Mouse (Mus musculus): ENCODE measurements around the gene Psmd8.
"Not testable (repeated sequence)": the region's sequence is repeated elsewhere in the genome, so short reads cannot be mapped to it uniquely, and the experiment has no call there.

Gene Psmd8

DNA sequence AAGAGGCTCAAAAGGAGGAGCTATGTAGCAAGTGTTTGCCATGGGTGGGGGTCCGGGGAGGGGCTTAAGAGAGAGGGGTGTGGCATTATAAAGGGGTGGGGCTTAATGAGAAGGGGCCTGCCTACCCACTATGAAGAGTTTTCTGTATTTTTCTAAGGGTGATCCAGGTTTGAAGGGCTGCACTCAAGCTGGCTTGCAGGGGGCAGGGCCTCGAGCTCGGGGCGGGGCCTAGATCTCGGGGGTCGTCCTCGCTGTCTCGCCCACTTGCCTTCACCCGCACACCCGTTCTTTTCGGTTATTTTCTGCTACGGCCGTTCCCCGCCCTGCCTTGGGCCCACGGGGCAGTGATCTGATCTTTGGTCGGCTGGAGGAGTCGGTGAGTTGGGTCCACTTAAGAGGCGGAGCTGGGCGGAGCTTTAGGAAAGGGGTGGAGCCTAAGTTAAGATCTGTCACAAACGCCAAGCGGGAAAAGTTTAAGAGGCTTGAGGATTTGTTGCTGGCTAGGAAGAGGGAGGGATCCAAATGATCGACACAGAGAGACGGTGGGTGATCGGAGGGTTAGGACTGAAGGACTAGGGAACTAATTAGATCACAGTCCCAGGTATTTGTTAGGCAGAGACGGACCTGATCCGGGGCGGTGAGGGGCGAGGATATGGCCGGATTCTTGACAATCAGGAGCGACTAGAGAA lies 10.3 kb downstream of the Psmd8 start, which contains the start of the genes Ggn and Spred3:
Gene Ggn, plus strand, starts transcription at position 145 of the 689 bp plus-strand sequence.
Gene Spred3, minus strand, starts transcription at position 346 of the 689 bp plus-strand sequence.
- DNase-seq (ENCODE audit: low spot score), result peak; percentile 79

DNA sequence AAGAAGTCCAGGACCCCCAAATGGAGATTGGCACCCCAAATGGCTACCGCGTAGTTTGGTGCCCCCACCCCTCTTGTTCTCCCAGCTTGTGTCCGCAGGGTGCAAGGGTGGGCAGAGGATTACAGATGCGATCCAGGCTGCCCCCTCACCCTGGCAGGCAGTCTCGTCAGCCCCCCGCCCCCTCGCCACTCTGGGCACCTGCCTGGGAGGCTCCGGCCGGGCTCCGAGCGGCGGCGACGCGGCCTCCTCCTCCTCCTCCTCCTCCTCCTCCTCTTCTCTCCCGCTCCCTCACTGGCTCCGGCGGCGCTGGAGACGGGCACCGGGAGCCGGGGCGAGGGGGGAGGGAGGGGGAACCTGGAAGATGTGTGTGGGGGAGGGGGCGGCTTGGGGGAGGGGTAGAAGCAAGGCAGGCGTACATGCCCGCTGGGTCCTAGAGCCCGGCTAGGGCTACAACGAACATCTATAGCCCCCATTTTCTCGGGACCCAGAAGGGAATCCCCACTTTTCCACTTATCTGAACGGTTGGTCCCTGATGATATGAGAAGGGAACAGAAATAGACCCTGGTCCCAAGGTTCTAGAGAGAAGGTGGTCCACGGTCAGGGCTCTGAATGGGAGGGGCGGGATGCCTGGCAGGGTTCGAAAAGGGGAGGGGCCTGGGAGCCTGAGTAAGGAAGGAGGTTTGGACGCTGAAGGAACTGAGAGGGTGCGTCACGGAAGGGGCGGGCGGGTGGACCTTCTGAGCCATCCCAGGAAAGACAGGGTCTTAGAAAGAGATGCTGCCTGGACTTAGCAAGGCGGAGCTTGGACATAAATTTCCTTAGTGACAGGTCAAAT lies 11.1 kb downstream of the Psmd8 start:
- DNase-seq (ENCODE audit: low spot score), result peak; percentile 90

DNA sequence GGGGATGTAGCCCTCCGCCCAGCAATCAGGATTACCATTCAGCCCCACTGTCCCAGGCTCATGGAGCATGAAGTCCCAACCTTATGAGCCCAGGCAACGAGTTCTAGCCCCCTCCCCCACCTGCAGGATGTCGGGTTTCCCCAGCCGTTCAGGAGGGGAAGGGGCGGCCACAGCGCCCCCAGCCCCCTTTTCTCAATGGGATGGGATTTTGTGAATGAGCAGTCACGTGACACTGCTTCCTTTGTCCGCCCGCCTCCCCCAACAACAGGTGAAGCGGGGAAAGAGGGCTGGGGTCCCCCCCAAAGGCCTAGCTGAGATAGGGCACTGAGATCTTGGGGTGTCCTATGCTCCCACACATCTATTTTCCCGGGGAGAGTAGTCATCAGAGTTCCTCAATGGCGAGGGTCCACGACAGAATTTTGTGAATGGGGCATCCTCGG lies 11.7 kb downstream of the Psmd8 start:
- peak; percentile 50 for DNase-seq (ENCODE audit: low spot score)

DNA sequence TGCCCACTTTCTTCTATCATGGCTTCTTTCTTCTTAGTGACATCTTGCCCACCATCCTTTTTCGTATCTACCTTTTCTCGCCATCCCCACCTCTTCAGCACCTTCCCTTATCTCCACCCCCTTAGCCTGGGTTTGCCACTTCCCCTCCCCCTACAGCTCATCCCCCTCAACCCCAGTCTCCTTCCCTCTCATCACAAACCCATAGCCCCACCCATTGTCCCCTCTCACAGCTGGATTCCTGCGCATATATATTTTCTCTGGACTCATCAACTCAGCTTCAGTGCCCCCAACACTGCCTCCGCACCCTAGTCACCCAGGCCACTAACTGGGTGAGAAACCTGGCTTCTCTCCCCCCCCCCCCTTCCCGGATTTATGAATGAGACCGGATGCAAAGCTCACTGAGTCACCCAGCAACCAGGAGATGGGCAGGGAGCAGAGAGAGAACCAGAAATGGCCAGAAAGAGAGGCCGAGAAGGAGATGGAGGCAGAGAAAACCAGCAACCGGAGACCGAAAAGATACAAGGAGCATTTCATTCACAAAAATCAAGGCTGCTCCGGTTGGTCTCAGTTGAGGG lies 12.3 kb downstream of the Psmd8 start:
- DNase-seq (ENCODE audit: low spot score), result no peak

DNA sequence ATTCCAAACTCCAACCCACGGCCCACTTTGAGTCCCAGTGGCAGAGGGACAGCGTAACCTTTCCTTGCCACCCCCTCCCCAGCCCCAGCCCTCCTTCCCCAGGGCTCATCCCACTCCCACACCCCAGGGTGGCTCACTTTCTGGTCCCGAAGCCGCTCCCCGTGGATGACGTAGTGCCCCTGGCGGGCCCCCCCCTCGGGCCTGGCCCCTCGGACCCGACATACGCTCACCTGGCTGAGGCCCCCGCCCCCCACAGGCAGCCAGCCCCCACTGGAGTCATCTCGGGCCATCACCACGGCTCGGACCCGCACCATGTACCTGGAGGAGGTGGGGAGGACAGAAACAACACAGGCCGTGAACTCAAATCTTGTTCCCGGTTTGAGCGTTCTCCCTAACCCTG lies 12.8 kb downstream of the Psmd8 start:
- no peak for DNase-seq (ENCODE audit: low spot score)

DNA sequence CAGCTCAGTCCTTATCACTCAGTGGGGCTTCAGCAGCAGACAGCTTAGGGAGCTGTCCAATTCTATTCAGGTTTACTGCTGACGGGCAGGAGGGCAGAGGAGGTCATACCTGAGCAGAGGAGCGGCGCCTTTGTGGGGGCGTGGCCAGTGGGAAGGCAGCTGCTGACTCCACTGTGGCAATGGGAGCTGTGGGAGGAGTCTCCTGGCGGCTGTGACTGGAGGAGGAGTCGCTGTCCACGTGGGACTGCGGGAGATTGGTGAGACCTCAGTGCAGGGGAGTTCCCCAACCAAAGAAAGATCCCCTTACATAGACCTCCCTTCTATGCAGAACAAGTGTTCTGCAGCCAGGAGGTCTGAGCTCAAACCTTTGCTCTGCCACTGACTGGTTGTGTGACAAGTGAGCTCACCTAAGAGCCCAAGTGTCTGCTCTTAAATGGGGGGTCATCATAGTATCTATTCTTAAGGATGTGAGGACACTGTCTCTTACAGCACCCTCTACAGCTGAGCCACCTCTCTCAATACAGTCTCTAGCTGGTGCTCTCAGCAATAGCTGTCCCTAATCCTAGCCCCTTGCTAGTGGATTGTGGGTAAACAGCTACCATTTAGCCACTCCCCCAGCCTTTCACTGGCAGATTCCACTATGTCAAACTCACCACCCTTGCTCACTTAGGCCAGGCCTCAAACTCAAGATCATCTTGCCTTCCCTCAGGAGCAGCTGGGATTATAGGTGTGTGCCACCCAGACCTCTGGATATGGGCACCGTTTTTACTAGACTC lies 17.6 kb downstream of the Psmd8 start:
- DNase-seq (ENCODE audit: low spot score), result peak; percentile 74

DNA sequence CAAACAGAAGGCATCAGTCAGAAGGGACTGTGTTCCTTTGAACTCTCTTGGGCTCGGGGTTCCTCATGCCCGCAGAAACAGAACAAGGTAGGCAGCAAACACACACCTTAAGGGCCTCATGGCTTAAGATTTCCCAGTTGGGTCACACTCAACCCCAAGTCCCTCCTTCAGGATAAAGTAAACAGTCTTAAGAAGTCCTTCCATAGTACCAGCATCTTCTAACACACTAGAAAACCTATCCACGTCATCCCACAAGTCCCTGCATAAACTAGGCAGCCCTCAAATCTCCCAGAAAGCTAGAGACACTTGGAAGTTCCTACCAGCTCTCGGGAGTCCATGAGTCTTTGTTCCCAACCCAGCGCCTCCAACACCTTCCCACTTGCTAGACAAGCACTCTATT lies 18.2 kb downstream of the Psmd8 start:
- no peak for DNase-seq (ENCODE audit: low spot score)

DNA sequence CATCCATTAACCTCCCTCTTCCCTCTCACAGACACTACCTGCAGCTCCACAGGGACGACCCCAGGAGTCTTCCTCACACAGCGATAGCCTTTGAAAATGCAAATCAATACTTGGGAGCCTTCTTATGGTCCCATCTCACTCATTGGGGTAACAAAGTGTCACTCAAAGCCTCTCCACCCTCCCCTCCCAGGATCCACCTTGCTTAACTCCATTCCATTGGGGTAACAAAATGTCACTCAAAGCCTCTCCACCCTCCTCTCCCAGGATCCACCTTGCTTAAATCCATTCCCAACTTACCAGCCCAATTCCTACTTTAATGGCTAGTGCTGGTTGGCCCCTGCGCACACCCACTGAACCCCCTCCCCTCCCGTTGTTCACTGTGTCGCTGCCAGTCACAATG lies 22.2 kb downstream of the Psmd8 start:
- peak; percentile 29 for DNase-seq (ENCODE audit: low spot score)

DNA sequence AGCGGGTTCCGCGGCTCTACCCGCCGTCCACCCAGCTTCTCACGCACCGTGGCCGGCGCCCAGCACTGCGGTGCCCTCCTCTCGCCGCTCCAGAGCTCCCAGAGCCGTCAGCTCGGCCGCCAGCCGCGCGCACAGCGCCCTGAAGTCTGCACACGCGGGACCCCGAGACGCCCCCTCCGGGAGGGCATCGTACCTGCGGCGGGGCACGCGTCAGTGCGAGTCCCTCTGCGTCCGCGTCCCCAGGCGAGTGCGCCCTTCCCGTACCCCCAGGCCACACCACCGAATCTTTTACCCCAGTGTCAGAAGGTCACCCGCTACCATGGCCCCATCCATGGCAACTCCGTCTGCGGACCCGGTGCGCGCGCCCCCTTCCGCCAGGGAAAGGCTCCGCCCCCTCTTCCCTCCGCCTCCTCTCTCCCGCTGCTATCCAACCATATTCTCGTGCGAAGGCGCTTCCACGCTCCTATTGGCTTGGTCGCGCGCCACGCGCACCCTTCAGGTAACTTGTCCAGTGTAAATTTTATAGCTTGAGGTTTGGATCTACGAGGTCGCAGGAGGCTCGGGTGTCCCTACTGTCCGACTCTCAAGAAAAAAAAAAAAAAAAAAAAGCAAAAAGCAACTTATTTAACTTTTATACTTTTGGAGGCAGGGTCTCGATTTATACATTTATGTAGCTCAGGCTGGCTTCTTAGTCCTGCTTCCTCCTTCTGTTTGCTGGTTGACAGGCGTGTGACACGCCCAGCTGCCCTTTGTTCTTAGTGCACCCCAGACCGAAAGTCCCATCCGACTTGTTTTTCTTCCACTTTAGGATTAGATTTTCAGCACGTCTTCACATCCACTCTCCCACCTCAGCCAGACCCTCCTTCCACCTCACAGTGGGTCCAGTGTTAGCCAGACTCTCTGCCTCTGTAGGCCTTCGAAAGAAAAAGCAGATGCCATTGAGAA lies 24.4 kb downstream of the Psmd8 start, which contains the start of gene Fam98c:
Gene Fam98c, minus strand, starts transcription at position 397 of the 945 bp plus-strand sequence.
- peak; percentile 93 for DNase-seq (ENCODE audit: low spot score)

DNA sequence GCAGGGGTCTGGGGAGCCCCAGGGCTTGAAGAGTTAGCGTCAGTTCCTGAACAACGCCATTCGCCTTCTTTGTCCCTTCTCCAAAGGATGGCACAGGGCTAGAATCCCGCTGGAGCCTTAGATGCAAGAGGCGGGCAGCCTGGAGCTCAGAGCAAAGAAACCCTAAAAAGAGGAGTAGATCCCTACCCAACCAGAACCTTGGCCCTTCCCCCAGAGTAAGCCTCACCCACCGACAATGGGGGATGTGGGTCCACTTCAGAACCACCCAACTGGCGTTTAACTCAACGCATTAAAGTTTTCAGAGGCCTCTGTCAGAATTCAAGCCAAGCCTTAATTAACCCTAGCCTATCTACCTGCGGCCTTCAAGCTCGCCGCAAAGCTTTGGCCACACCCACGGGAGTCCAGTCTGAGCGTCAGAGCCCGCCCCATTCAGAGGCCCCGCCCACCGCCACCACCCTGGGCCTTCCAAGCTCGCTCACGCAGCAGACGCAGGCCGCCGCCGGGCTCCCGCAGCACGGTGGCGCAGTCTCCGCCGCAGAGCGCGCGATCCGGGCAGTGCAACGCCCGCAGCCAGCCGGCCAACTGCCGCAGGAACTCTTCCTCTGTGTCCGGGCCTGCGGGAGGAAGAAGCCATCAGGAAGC lies 25.2 kb downstream of the Psmd8 start:
- peak; percentile 89 for DNase-seq (ENCODE audit: low spot score)

DNA sequence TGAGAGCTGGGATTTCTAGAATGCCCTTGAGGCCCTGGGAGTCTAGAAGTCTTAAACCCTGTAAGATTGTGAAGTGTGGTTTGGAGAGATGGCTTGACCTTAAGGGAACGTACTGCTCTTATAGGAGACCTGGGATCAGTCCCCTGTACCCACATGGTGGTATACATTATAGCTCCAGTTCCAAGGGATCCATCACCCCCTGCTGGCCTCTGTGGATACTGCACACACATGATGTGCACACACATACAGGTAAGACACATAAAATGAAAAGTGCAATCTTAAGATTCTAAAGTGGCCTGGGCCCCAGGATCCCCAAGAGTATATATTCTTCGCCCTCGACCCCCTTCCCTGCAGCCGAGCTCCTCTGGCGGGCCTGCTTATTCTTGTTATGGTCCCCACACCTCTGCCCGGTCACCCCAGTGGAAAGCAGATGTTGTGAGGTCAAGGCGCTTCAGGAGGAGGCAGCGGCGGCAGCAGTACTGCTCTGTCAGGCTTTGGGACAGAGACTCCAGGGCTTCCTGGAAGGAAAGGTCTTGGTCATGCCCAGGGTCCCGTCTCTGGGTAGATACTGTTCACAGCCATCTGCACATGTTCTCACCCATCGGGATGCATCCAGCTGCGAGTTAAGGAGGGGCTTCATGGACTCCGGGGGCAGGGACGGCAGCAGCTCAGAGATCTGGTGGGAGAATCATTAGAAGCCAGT lies 26.3 kb downstream of the Psmd8 start:
- DNase-seq (ENCODE audit: low spot score), result no peak

DNA sequence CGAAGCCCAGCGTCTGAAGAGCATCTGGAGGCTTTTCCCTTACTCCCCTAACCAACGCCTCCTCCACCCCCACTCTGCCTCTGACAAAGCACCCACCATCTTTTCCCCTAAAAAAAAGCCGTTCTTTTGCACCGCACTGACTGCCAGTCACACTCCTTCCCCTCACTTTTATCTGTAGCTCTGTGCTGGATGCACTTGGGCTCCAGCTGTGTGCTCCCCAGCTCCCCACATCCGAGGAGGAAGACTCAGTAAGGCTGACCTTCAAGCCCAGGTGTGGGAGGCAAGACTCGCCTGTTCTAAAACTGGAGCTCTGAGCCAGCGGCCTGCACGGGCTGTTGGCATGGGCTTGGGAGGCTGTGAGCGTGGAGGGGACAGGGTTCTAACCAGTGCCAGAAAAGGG lies 29.0 kb downstream of the Psmd8 start:
- DNase-seq (ENCODE audit: low spot score), result no peak

DNA sequence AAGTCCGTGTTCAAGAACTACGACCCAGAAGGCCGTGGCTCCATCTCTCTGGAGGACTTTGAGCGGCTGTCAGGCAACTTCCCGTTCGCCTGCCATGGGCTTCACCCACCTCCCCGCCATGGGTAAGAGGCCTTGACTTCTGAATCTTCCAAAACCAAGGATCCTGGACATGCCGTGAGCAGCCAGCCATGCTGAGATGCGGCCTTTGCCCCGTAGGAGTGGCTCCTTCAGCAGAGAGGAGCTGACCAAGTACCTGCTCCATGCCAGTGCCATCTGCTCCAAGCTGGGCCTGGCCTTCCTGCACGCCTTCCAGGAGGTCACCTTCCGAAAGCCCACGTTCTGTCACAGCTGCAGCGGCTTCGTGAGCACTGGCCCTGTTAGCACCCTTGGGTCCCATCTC lies 31.7 kb downstream of the Psmd8 start:
- DNase-seq (ENCODE audit: low spot score), result no peak

DNA sequence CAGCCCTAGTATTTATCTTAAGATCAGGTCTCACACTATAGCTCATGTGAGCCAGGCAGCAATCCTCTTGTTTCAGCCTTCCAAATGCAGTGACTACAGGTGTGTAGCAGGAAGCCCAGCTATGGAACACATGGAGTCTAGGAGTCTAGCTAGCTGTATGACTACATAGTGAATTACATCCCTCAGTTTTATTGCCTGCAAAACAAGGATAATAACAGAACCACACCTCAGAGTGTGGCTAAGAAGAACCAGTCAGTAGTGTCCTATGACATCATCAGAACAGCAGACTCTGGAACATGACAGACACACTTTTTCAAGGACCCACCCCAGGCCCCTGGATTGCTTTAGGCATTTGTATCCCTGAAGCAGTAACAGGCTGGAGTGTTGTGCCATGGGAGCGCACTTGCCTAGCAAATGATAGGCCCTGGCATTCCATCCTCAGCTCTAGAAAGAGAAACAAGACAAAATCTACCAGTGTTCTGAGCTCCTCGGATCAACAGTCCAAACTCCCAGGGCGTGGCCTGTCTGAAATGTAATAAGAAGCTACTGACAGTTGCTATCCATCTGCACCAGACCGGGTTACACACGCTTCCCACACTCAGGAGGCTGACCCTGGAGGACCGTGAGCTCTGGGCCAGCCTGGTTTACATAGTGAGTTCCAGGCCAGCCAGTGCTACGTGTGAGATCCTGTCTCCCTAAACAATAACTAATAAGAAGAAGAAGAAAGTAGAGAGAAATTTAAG lies 33.7 kb downstream of the Psmd8 start:
- no peak for DNase-seq (ENCODE audit: low spot score)

DNA sequence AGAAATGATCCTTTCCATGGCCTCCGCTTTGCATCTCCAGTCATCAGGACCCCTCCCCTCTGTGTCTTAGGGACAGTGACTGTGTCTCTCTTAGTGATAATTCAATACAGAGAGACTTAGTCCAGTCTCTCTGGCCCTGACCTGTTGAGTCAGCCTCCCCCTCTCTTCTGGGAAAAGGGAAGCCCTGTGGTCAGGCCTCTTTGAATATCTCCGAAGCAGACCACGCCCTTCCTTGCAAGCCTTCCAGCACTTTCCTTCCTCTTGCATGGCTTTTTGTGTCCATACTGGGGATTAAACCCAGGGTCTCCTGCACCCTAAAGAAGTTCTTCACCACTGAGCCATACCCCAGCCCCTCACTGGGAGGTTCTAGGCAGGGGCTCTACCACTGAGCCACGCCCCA lies 36.5 kb downstream of the Psmd8 start:
- no peak for DNase-seq (ENCODE audit: low spot score)

DNA sequence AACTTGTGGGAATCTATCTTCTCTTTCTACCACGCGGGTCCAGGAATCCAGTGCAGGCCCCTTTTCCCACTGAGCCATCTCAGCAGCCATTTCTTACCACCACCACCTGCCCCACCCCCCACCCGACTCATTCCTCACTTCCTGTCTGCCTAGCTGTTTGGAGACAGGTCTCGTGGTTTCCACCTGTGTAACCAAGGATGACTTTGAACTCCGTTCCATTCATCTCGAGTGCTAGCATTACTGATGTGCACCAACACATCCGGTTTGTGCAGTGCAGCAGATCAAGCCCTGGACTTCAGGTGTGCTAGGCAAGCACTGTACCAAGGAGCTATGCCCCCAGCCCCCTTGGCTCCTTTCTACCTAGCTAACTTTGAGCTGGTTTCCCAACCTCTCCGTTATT lies 39.1 kb downstream of the Psmd8 start:
- no peak for DNase-seq (ENCODE audit: low spot score)

DNA sequence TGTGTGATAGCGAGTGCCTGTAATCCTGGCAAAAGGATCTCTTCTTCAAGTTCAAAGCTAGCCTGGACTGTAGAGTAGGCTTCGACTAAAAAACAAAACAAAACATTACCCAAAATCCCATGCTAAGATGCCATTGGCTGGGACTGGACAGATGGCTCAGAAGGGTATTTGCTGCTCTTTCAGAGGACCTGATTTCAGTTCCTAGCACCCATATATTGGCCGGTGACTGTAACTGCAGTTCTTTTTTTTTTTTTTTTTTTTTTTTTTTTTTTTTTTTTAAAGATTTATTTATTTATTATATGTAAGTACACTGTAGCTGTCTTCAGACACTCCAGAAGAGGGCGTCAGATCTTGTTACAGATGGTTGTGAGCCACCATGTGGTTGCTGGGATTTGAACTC lies 41.3 kb downstream of the Psmd8 start:
- not testable (repeated sequence) for DNase-seq (ENCODE audit: low spot score)

DNA sequence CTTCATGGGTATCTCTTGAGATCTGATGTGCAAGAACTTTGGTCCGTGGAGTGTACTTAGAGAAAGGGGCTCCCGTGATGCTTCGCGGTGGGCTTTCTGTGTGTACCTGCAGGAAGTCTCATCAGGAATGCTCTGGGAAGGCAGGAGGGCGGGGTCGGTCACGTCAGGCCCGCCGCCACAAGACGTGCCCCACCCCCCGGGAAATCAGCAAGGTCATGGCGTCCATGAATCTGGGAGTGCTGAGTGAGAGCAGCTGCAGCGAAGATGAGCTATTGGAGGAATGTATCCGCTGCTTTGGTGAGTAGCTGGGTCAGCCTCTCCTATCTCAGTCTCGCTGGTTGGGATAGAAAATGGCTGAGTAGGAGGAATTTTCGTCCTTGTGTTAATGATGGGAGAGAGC lies 43.1 kb downstream of the Psmd8 start:
- DNase-seq (ENCODE audit: low spot score), result no peak
